Mouse (Mus musculus) retina, embryonic 14.5 days (tissue): ENCODE measurements around the gene Ogdh.

Experiments
- DNase-seq: peaks from one replicate; pipeline ENCODE4 v3.0.0-alpha.2; 2015; ENCODE audit warnings: low spot score

Ogdh gene

GRCm38 (mm10) chr11:6294632-6295031 is 3.2 kb downstream of the Ogdh start:
- no peak for DNase-seq

GRCm38 (mm10) chr11:6296077-6296476 is 4.6 kb downstream of the Ogdh start:
- no peak for DNase-seq

GRCm38 (mm10) chr11:6299435-6299834 is 8.0 kb downstream of the Ogdh start:
- DNase-seq: no peak

GRCm38 (mm10) chr11:6302793-6303192 is 11.4 kb downstream of the Ogdh start:
- DNase-seq: no peak

GRCm38 (mm10) chr11:6305943-6306430 is 14.6 kb downstream of the Ogdh start:
- DNase-seq: no peak

- no peak for DNase-seq
Observed at GRCm38 (mm10) chr11:6308181-6308580, 16.7 kb downstream of the Ogdh start.

GRCm38 (mm10) chr11:6313874-6314406 is 22.5 kb downstream of the Ogdh start:
- no peak for DNase-seq

GRCm38 (mm10) chr11:6316821-6317220 is 25.4 kb downstream of the Ogdh start:
- no peak for DNase-seq

GRCm38 (mm10) chr11:6318559-6318958 is 27.1 kb downstream of the Ogdh start:
- no peak for DNase-seq

- DNase-seq: no peak
Observed at GRCm38 (mm10) chr11:6319374-6319773, 27.9 kb downstream of the Ogdh start.

- no peak for DNase-seq
Observed at GRCm38 (mm10) chr11:6322086-6322485, 30.7 kb downstream of the Ogdh start.

GRCm38 (mm10) chr11:6323348-6323747 is 31.9 kb downstream of the Ogdh start:
- no peak for DNase-seq

GRCm38 (mm10) chr11:6331256-6331655 is 39.8 kb downstream of the Ogdh start:
- no peak for DNase-seq

- no peak for DNase-seq
Observed at GRCm38 (mm10) chr11:6332606-6333005, 41.2 kb downstream of the Ogdh start.

- DNase-seq: no peak
Observed at GRCm38 (mm10) chr11:6333403-6333802, 42.0 kb downstream of the Ogdh start.

GRCm38 (mm10) chr11:6335321-6335720 is 43.9 kb downstream of the Ogdh start:
- DNase-seq: no peak

GRCm38 (mm10) chr11:6336689-6337088 is 45.3 kb downstream of the Ogdh start:
- DNase-seq: no peak

- DNase-seq: no peak
Observed at GRCm38 (mm10) chr11:6345956-6346355, 54.5 kb downstream of the Ogdh start.

GRCm38 (mm10) chr11:6346966-6347365 is 55.5 kb downstream of the Ogdh start:
- no peak for DNase-seq

- no peak for DNase-seq
Observed at GRCm38 (mm10) chr11:6348681-6349200, 57.3 kb downstream of the Ogdh start.

- no peak for DNase-seq
Observed at GRCm38 (mm10) chr11:6349586-6349985, 58.2 kb downstream of the Ogdh start.

GRCm38 (mm10) chr11:6355106-6355505 is 63.7 kb downstream of the Ogdh start:
- no peak for DNase-seq

GRCm38 (mm10) chr11:6364581-6365275 is 73.3 kb downstream of the Ogdh start:
- no peak for DNase-seq

GRCm38 (mm10) chr11:6365885-6366284 is 74.5 kb downstream of the Ogdh start:
- peak; percentile 78 for DNase-seq
